Mouse (Mus musculus) adrenal gland (tissue): Measurements from ENCODE around the gene Sardh.

Source experiments
- intact Hi-C: fragments of 180-260 bp; cut with DNase I; formaldehyde crosslinking; loops from one replicate; pipeline ENCODE4 v1.15.1; 2025
- long read RNA-seq, 2 experiments: library from polyadenylated mRNA; unstranded; transcript quantifications; one replicate each; pipeline ENCODE4 v2.0.0; 2020; ENCODE audit warnings: borderline replicate concordance in 1 of 2; ENCODE audit not compliant: insufficient replicate concordance in 1 of 2

The Sardh gene
- long read RNA-seq, experiment 1, partial matches to known transcripts = 0 of 1 reads
- long read RNA-seq, experiment 1, other reads (novel, unspliced or antisense) = 1 of 1 reads
- long read RNA-seq, experiment 2, partial matches to known transcripts = 1 of 2 reads
- long read RNA-seq, experiment 2, other reads (novel, unspliced or antisense) = 1 of 2 reads

DNA sequence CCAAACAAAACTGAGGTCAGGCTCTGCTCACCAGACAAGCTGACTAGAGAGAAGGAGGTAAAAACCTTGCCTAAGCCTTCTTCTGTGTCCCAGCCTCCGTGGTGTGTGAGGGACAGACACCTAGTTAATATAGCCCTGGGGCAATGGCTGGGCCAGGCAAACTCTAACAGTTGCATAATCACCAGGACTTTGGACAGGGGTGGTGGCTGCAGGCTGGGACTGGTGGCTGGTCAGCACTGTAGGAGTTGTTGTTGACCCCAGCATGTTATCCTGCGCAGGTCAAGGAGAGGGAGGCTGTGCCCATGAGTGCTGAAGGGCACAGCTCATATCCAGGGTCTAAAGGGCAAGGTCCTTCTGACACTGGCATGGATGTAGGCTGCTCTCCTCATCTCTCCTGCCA, at the start of gene Sardh:
TSS of gene Sardh (minus strand) at position 127 of the 400 bp plus-strand sequence.
- intact Hi-C loops = no loop called here

DNA sequence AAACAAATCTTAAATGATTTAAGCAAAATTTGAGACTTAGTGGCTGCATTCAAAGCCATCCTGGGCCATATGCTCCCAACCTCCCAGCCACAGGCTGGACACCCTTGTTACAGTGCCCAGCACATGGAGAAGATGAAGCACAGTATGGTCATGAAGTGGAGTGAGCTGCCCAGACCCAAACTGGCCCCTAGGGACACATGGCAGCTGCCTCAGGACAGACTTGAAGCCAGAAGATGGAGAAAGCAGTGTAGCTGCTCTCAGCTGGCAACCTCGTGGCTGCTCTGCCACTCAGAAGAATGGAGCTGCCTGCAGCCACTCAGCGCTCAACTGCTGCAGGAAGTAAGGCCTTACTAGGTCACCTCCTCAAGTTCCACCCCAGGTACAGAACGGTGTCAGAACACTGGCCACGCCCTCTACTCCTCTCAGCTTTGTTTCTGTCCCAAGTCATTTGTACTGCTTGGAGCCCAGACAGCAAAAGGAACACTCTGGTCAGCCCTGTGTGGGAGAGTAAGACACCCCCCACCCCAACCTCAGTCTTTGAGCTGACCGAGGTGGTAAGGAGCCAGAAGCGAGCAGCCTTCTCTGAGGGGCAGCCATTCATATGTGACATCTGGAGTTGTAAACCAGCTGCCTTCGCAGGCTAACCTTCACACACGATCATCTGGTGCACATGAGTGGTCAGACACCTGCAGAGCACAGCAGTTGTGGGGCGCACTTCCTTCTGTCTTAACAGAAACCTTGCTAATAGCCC, 48.7 kb upstream of the Sardh start:
- intact Hi-C loops = no loop called here

GRCm38 (mm10) chr2:27294777-27295176, 46.6 kb upstream of the Sardh start:
- intact Hi-C loops = no loop called here

DNA sequence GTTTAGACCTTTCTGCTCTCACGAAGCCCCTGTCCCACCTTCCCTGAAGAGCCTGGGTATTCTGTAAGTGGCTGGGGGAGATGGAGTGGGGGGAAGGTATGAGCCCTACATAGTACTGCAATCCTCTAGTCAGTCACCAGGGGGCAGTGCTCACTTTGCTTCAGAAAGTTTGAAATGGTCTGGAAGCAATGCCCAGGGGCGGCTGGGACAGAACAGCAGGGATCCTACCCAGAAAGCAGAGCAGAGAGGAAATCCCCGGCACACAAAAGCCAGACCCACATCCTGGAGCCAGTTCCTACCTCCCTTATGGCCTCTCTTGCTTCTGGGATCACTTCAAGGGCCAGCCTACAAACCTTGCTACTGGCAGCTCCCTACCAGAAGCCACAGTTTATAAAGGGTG, 40.9 kb upstream of the Sardh start:
- intact Hi-C loops = loop anchor here (2.0 to 10.0 kb wide), 2 partner anchors 140 to 226 kb away; partner anchors contain the start of gene Wdr5

GRCm38 (mm10) chr2:27286971-27287710, 39.0 kb upstream of the Sardh start:
- intact Hi-C loops = loop anchor here (10.0 kb wide), 1 partner anchor 228 kb away; the partner anchor contains the start of gene Wdr5

- intact Hi-C loops = loop anchor here (10.0 kb wide), 1 partner anchor 230 kb away; the partner anchor contains the start of gene Wdr5
These were observed 36.3 kb upstream of the Sardh start for GRCm38 (mm10) chr2:27284441-27284840.

GRCm38 (mm10) chr2:27281771-27282170, 33.6 kb upstream of the Sardh start:
- intact Hi-C loops = loop anchor here (2.0 to 10.0 kb wide), 2 partner anchors 147 to 233 kb away; partner anchors contain the start of gene Wdr5

- intact Hi-C loops = loop anchor here (2.0 to 10.0 kb wide), 2 partner anchors 148 to 234 kb away; partner anchors contain the start of gene Wdr5
These were observed 32.9 kb upstream of the Sardh start for GRCm38 (mm10) chr2:27280920-27281611.

- intact Hi-C loops = loop anchor here (10.0 kb wide), 1 partner anchor 486 kb away; no protein-coding TSS in a partner anchor
These were observed 30.7 kb upstream of the Sardh start for GRCm38 (mm10) chr2:27278859-27279258.

DNA sequence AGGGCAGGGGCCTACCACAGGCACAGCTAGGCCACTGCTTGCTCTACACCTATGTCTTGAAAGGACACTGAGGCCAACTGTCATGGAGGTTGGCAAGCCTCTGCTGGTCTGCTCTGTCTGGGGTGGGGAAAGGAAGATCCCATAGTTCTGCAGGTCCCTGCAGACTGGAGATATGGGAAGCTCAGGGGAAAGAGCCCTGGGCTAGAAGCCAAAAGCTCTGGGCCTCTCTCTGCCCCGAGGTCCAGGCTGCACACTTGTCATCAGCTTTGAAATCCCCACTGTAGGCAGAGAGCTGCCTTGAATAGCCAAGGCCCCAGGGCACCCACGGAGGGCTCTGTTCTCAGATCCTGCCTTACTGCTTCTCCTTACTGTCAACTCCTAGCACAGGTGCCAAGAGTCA, 20.2 kb upstream of the Sardh start:
- intact Hi-C loops = no loop called here

GRCm38 (mm10) chr2:27265819-27266218, 17.7 kb upstream of the Sardh start:
- intact Hi-C loops = no loop called here

GRCm38 (mm10) chr2:27262984-27263383, 14.8 kb upstream of the Sardh start:
- intact Hi-C loops = no loop called here

- intact Hi-C loops = no loop called here
These were observed 3.3 kb upstream of the Sardh start for GRCm38 (mm10) chr2:27251434-27251833.

- intact Hi-C loops = no loop called here
These were observed 662 bp downstream of the Sardh start for GRCm38 (mm10) chr2:27247487-27247863.

DNA sequence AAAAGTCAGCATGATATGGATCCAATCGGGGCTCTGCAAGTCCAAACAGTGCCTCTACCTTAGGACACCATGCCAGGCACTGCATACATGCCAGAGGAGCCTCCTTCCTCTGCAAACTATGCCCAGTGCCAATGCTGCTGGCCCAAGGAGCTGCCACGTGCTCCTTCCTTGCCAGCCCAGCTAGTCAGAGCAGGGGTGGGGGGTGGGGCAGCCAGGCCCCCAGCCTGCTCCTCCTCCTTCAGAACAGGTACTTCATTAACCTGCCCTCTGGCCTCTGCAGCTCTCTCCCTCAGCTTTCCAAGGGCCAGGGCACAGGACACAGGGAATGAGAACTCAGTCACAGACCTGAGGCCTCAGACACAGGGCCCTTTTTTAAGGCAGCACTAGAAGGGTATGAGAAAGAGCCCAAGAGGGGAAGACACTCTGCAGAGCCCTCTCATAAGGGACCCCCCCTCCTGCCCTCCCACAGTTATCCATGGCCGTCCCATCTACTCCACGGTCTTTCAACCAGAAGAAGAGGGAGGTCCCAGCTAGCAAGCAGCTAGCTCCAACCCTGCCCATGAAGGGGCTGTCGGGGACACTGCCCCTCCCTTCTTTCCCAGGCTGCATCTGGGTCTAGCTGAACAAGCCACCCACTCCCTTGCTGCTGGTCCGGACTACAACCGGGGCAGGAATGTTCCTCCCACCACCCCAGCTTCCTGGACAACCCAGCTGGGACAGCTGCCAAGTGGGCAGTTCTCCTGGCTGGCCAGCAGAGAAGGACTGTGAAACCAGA, 1.2 kb downstream of the Sardh start:
- intact Hi-C loops = no loop called here

GRCm38 (mm10) chr2:27245947-27246346, 2.2 kb downstream of the Sardh start:
- intact Hi-C loops = no loop called here

GRCm38 (mm10) chr2:27237342-27237741, 10.8 kb downstream of the Sardh start:
- intact Hi-C loops = loop anchor here (1.0 to 5.0 kb wide), 3 partner anchors 162 to 390 kb away; no protein-coding TSS in a partner anchor

- intact Hi-C loops = loop anchor here (1.0 to 5.0 kb wide), 2 partner anchors 109 to 388 kb away; no protein-coding TSS in a partner anchor
These were observed 12.4 kb downstream of the Sardh start for GRCm38 (mm10) chr2:27235729-27236128.

DNA sequence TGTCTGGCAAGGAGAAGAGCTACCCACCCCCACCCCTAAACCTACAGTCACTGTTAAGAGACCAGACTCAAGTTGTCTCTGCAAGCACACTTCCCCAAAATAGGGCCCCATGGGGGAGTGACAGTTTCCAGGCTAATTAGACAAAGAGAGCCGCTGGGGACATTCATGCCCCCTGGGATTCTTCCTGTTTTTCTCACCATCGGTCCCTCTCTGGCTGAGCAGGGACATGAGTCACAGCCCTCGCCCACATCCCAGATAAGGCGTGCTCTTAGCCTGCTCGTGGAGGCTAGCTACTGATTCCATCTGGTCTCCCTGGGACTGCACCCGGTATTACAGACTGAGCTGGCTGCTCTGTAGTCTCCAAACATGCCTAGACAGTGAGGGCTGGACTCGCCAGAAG, 15.8 kb downstream of the Sardh start:
- intact Hi-C loops = no loop called here

DNA sequence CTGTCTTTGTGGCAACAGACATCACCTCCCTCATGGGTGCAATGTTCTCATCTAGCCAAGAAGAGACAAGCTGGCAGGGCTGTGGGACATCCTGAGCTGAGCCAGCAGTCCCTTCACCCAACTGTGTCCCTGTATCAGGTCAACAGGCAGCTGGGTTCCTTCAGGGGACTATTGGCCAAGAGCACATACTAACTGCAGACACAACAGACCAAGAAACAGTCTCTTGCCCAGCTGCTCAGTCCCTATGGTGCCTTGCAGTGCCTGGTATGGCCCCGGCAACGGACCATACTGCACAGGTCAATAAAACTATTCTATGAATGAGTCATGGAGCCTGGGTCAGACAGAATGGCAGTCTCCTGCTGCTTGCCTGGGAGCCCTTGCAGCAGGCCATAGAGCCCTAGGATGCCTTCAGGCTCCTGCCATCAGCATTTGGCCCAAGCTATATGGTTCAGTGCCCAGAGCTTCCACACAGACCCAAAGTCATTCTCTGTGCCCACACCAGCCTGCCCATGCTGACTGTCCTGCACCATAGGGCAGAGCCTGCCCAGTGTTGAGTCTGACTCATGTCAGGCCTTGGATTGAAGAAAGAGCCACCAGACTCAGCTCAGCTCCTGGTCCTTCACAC, 18.5 kb downstream of the Sardh start:
- intact Hi-C loops = no loop called here
